In genomic region chr17:79540038-79540437, GRCm38 (mm10) we compare ENCODE assay signal across 25 mouse cellular contexts.
DNase-seq lines count a peak whose midpoint lies in the region; ATAC-seq and TF ChIP-seq lines count a peak whose summit lies in the region.
"Had no signal": no experiment of that assay in that cellular context is flagged by ENCODE, and none has a peak within 500 bp of the region (broad histone marks: within the 10 kb centered on the region; RNA-seq: fewer than 3 reads in every experiment).

No protein-coding gene starts in this region.

- no peak for TF ChIP-seq CTCF in embryonic fibroblast, embryonic 13.5 days (IDR thresholded peaks at IDR 0.05; ENCODE audit: borderline replicate concordance, insufficient read depth, low read length)

- no peak overlapping the region for H3K9ac ChIP-seq in heart, embryonic 11.5 days (ENCODE audit: low read depth, low read length)
- H3K9ac ChIP-seq: embryonic facial prominence, embryonic 13.5 days; embryonic facial prominence, embryonic 15.5 days; forebrain, embryonic 13.5 days; forebrain, embryonic 15.5 days; forebrain, postnatal 0 days had no signal

- no peaks in the 10 kb centered on the region for H3K27me3 ChIP-seq in heart, embryonic 11.5 days (ENCODE audit: control insufficient read depth, insufficient read depth, low read length)
- H3K27me3 ChIP-seq: CH12.LX; embryonic facial prominence, embryonic 13.5 days; embryonic facial prominence, embryonic 15.5 days; forebrain, embryonic 13.5 days; forebrain, embryonic 15.5 days; Patski had no signal

- no peak overlapping the region for H3K4me2 ChIP-seq in heart, embryonic 11.5 days
- H3K4me2 ChIP-seq: embryonic facial prominence, embryonic 13.5 days; embryonic facial prominence, embryonic 15.5 days; forebrain, embryonic 13.5 days; forebrain, embryonic 15.5 days had no signal

- H3K9me3 ChIP-seq in heart, embryonic 11.5 days (replicated peaks; ENCODE audit: control insufficient read depth, low read length), result no peaks in the 10 kb centered on the region
- H3K9me3 ChIP-seq: embryonic facial prominence, embryonic 13.5 days; embryonic facial prominence, embryonic 15.5 days; forebrain, embryonic 13.5 days; forebrain, embryonic 15.5 days; G1E had no signal

- no peak overlapping the region for H3K4me3 ChIP-seq in embryonic fibroblast, embryonic 13.5 days (ENCODE audit: insufficient read depth, low read length)
- no peak overlapping the region for H3K4me3 ChIP-seq in heart, embryonic 11.5 days (ENCODE audit: low read depth, low read length)
- H3K4me3 ChIP-seq: embryonic facial prominence, embryonic 13.5 days; embryonic facial prominence, embryonic 15.5 days; forebrain, embryonic 13.5 days; forebrain, embryonic 15.5 days had no signal

- WGBS in heart, embryonic 11.5 days (ENCODE audit: insufficient replicate concordance), result 82% methylated on average over 1 of the region's 1 CpGs

- peaks cover 7% of the 10 kb centered on the region for H3K4me1 ChIP-seq in embryonic fibroblast, embryonic 13.5 days (ENCODE audit: control insufficient read depth, insufficient read depth, low read length)
- no peaks in the 10 kb centered on the region for H3K4me1 ChIP-seq in heart, embryonic 11.5 days (ENCODE audit: control insufficient read depth, insufficient read depth, low read length)
- H3K4me1 ChIP-seq: forebrain, embryonic 13.5 days had no signal

- no peak for TF ChIP-seq POLR2A in embryonic fibroblast, embryonic 13.5 days (IDR thresholded peaks at IDR 0.05; ENCODE audit: low read depth, low read length)

- peak; percentile 72 for DNase-seq in 3T3-L1 (ENCODE audit: low read depth, low spot score)
- DNase-seq in Muller cell, postnatal 12 days (ENCODE audit: inconsistent ontology term), result peak; percentile 54
- DNase-seq in urinary bladder, postnatal 4 days (ENCODE audit: low spot score in 2 of 2), result no peak
- no peak for DNase-seq in cerebellum, adult 18-20 months
- DNase-seq: adrenal gland, adult 8-10 months; adrenal gland, postnatal 14 days; adrenal gland, postnatal 36 days; cerebellum, adult 11-12 months; cerebellum, adult 8-10 months; cerebellum, adult 9-11 months; cerebellum, postnatal 14 days; cerebellum, postnatal 36 days; embryo, embryonic 11 days; forebrain, postnatal 0 days had no signal

- H3K36me3 ChIP-seq in heart, embryonic 11.5 days (ENCODE audit: control insufficient read depth, insufficient read depth, low read length), result no peaks in the 10 kb centered on the region
- H3K36me3 ChIP-seq: embryonic facial prominence, embryonic 13.5 days; embryonic facial prominence, embryonic 15.5 days; forebrain, embryonic 15.5 days; G1E had no signal

- H3K27ac ChIP-seq in embryonic fibroblast, embryonic 13.5 days (ENCODE audit: insufficient read depth, low read length), result peak overlapping the region; percentile 91
- H3K27ac ChIP-seq in heart, embryonic 11.5 days (ENCODE audit: low read depth, low read length), result no peak overlapping the region
- H3K27ac ChIP-seq: embryonic facial prominence, embryonic 13.5 days; embryonic facial prominence, embryonic 15.5 days; forebrain, embryonic 13.5 days; forebrain, embryonic 15.5 days had no signal

- ATAC-seq in heart, embryonic 11.5 days (replicated peaks; ENCODE audit: insufficient number of reproducible peaks, low FRiP score, low TSS enrichment), result no peak
- ATAC-seq: activated CD4-positive, CD25-positive, alpha-beta regulatory T cell, adult 4 months; CD4-positive, CD25-positive, alpha-beta regulatory T cell, adult 4 months; forebrain, embryonic 13.5 days; forebrain, embryonic 15.5 days; forebrain, postnatal 0 days; Patski had no signal

Comparison
In these comparisons a context has a peak if more than half of its experiments do, and no peak if none do; other contexts are left out.
1. DNase-seq: peak in 3T3-L1 (single experiment) and Muller cell, postnatal 12 days (single experiment); none in urinary bladder, postnatal 4 days (0 of 2) and cerebellum, adult 18-20 months (0 of 2).